Mouse (Mus musculus) midbrain, embryonic 15.5 days (tissue): ENCODE results near the gene Tap1. TPM values are rescaled to one million over a fixed set of nuclear protein-coding genes. Genes with fewer than 3 reads are reported as not detected.
"Not testable (repeated sequence)": the region's sequence is repeated elsewhere in the genome, so short reads cannot be mapped to it uniquely, and the experiment has no call there.

Experiments
- ATAC-seq: fragments of 200-750 bp; cut with Nextera tagmentation; replicated peaks from 2 replicates; pipeline ENCODE4 v1.8.0; 2017; ENCODE audit warnings: moderate TSS enrichment
- H3K27ac ChIP-seq: fragments of 300-500 bp; sonication (generic); 2 replicates; pipeline ENCODE4 v1.5.1; 2015; ENCODE audit warnings: mild to moderate bottlenecking, inconsistent platforms
- H3K27me3 ChIP-seq: fragments of 300-500 bp; sonication (generic); replicated peaks from 2 replicates; pipeline ENCODE4 v1.6.1; 2015; ENCODE audit warnings: inconsistent platforms
- H3K36me3 ChIP-seq: fragments of 300-500 bp; sonication (generic); replicated peaks from 2 replicates; pipeline ENCODE4 v1.6.1; 2015; ENCODE audit warnings: inconsistent platforms
- H3K4me1 ChIP-seq: fragments of 300-500 bp; sonication (generic); 2 replicates; pipeline ENCODE4 v1.6.1; 2015; ENCODE audit warnings: inconsistent platforms
- H3K4me2 ChIP-seq: fragments of 300-500 bp; sonication (generic); 2 replicates; pipeline ENCODE4 v1.6.1; 2015; ENCODE audit warnings: inconsistent platforms, mild to moderate bottlenecking, moderate library complexity
- H3K4me3 ChIP-seq: fragments of 300-500 bp; sonication (generic); 2 replicates; pipeline ENCODE4 v1.5.1; 2015; ENCODE audit warnings: mild to moderate bottlenecking, inconsistent platforms
- H3K9ac ChIP-seq: fragments of 300-500 bp; sonication (generic); 2 replicates; pipeline ENCODE4 v1.6.1; 2015; ENCODE audit warnings: mild to moderate bottlenecking, inconsistent platforms
- H3K9me3 ChIP-seq: fragments of 300-500 bp; sonication (generic); 2 replicates; pipeline ENCODE4 v1.6.1; 2016; ENCODE audit warnings: inconsistent platforms
- WGBS: fragments of 180-500 bp; shearing (Covaris S2); methylation state at CpG from one replicate; pipeline ENCODE4 v1.1.7; 2015; ENCODE audit warnings: mixed read lengths; 5-methylcytosine and 5-hydroxymethylcytosine counted together
- polyA plus RNA-seq: library from polyadenylated mRNA; unstranded; fragments of >200 nt; fragmentation: Nextera tagmentation; extraction: Ambion mirVana; gene quantifications from 2 replicates; pipeline ENCODE4 v1.2.1, GENCODE M21; 2015

Tap1 gene
- polyA plus RNA-seq, 1 experiment from 2014 or later = 2.3 TPM

GRCm38 (mm10) chr17:34208421-34208820 lies 21.1 kb downstream of the Tap1 start:
- no peak for ATAC-seq
- WGBS = 27% methylated on average over 10 of the region's 10 CpGs
- H3K4me2 ChIP-seq = no peak overlapping the region
- no peak overlapping the region for H3K4me3 ChIP-seq
- H3K27me3 ChIP-seq = peaks cover 48% of the 10 kb centered on the region
- no peak overlapping the region for H3K9ac ChIP-seq
- no peaks in the 10 kb centered on the region for H3K9me3 ChIP-seq
- no peak overlapping the region for H3K27ac ChIP-seq
- H3K4me1 ChIP-seq = peaks cover 12% of the 10 kb centered on the region
- H3K36me3 ChIP-seq = no peaks in the 10 kb centered on the region

GRCm38 (mm10) chr17:34209680-34210079 lies 22.3 kb downstream of the Tap1 start:
- H3K27me3 ChIP-seq = peaks cover 50% of the 10 kb centered on the region
- 36% methylated on average over 3 of the region's 3 CpGs for WGBS
- H3K4me3 ChIP-seq = no peak overlapping the region
- no peak overlapping the region for H3K4me2 ChIP-seq
- H3K9ac ChIP-seq = no peak overlapping the region
- H3K36me3 ChIP-seq = no peaks in the 10 kb centered on the region
- H3K27ac ChIP-seq = no peak overlapping the region
- peaks cover 10% of the 10 kb centered on the region for H3K4me1 ChIP-seq
- ATAC-seq = no peak
- H3K9me3 ChIP-seq = no peaks in the 10 kb centered on the region

- ATAC-seq = no peak
- Histone ChIP-seq H3K36me3 (no peaks in the 10 kb centered on the region), H3K4me3 (no peak overlapping the region), H3K9me3 (no peaks in the 10 kb centered on the region), H3K27ac (no peak overlapping the region), H3K27me3 (peaks cover 44% of the 10 kb centered on the region), H3K4me1 (peaks cover 7% of the 10 kb centered on the region; the same call in 1 of the 2 replicates), H3K4me2 (no peak overlapping the region), H3K9ac (no peak overlapping the region)
- WGBS = 76% methylated on average over 3 of the region's 3 CpGs
Observed at GRCm38 (mm10) chr17:34210599-34210998, 23.2 kb downstream of the Tap1 start.

- H3K27me3 ChIP-seq = peaks cover 36% of the 10 kb centered on the region
- H3K36me3 ChIP-seq = no peaks in the 10 kb centered on the region
- no peaks in the 10 kb centered on the region for H3K9me3 ChIP-seq
- H3K9ac ChIP-seq = no peak overlapping the region
- H3K27ac ChIP-seq = no peak overlapping the region
- no peak overlapping the region for H3K4me3 ChIP-seq
- ATAC-seq = no peak
- H3K4me1 ChIP-seq = peaks cover 7% of the 10 kb centered on the region; the same call in 1 of the 2 replicates
- WGBS = 22% methylated on average over 23 of the region's 23 CpGs
- H3K4me2 ChIP-seq = peak overlapping the region; percentile 15; the same call in 1 of the 2 replicates
Observed at GRCm38 (mm10) chr17:34211746-34212365, 24.5 kb downstream of the Tap1 start.

GRCm38 (mm10) chr17:34213936-34214335 lies 26.6 kb downstream of the Tap1 start:
- peaks cover 36% of the 10 kb centered on the region for H3K27me3 ChIP-seq
- ATAC-seq = no peak

GRCm38 (mm10) chr17:34215176-34215575 lies 27.8 kb downstream of the Tap1 start:
- H3K4me3 ChIP-seq = no peak overlapping the region
- H3K27me3 ChIP-seq = peaks cover 36% of the 10 kb centered on the region
- no peaks in the 10 kb centered on the region for H3K9me3 ChIP-seq
- H3K9ac ChIP-seq = no peak overlapping the region
- H3K27ac ChIP-seq = no peak overlapping the region
- no peaks in the 10 kb centered on the region for H3K36me3 ChIP-seq
- 88% methylated on average over 12 of the region's 12 CpGs for WGBS
- no peak for ATAC-seq
- no peak overlapping the region for H3K4me2 ChIP-seq
- H3K4me1 ChIP-seq = peaks cover 7% of the 10 kb centered on the region; the same call in 1 of the 2 replicates

More at GRCm38 (mm10) chr17:34213936-34214335, 26.6 kb downstream of the Tap1 start:
- peak overlapping the region; percentile 28 for H3K4me2 ChIP-seq
- H3K9ac ChIP-seq = no peak overlapping the region
- H3K4me3 ChIP-seq = no peak overlapping the region
- H3K36me3 ChIP-seq = no peaks in the 10 kb centered on the region
- no peak overlapping the region for H3K27ac ChIP-seq
- WGBS = 44% methylated on average over 21 of the region's 21 CpGs
- H3K9me3 ChIP-seq = no peaks in the 10 kb centered on the region
- peaks cover 7% of the 10 kb centered on the region; the same call in 1 of the 2 replicates for H3K4me1 ChIP-seq

GRCm38 (mm10) chr17:34217216-34217928 lies 30.0 kb downstream of the Tap1 start:
- Histone ChIP-seq H3K9ac (no peak overlapping the region), H3K4me2 (no peak overlapping the region), H3K27me3 (peaks cover 24% of the 10 kb centered on the region), H3K27ac (no peak overlapping the region), H3K4me1 (peaks cover 7% of the 10 kb centered on the region; the same call in 1 of the 2 replicates), H3K4me3 (no peak overlapping the region), H3K9me3 (no peaks in the 10 kb centered on the region), H3K36me3 (no peaks in the 10 kb centered on the region)
- ATAC-seq = no peak
- WGBS = 89% methylated on average over 8 of the region's 8 CpGs

- 87% methylated on average over 5 of the region's 5 CpGs for WGBS
- peaks cover 7% of the 10 kb centered on the region; the same call in 1 of the 2 replicates for H3K4me1 ChIP-seq
- no peak overlapping the region for H3K9ac ChIP-seq
- no peak overlapping the region for H3K4me3 ChIP-seq
- H3K36me3 ChIP-seq = no peaks in the 10 kb centered on the region
- no peak overlapping the region for H3K27ac ChIP-seq
- no peaks in the 10 kb centered on the region for H3K9me3 ChIP-seq
- ATAC-seq = no peak
- H3K4me2 ChIP-seq = no peak overlapping the region
- peaks cover 19% of the 10 kb centered on the region for H3K27me3 ChIP-seq
Observed at GRCm38 (mm10) chr17:34217986-34218385, 30.6 kb downstream of the Tap1 start.

- no peak overlapping the region for H3K9ac ChIP-seq
- H3K4me2 ChIP-seq = no peak overlapping the region
- H3K4me1 ChIP-seq = peaks cover 7% of the 10 kb centered on the region; the same call in 1 of the 2 replicates
- no peaks in the 10 kb centered on the region for H3K9me3 ChIP-seq
- no peak overlapping the region for H3K4me3 ChIP-seq
- no peak overlapping the region for H3K27ac ChIP-seq
- H3K36me3 ChIP-seq = no peaks in the 10 kb centered on the region
- no peak for ATAC-seq
- peaks cover 13% of the 10 kb centered on the region for H3K27me3 ChIP-seq
- 74% methylated on average over 11 of the region's 11 CpGs for WGBS
Observed at GRCm38 (mm10) chr17:34218675-34219074, 31.3 kb downstream of the Tap1 start.

GRCm38 (mm10) chr17:34219096-34219495 lies 31.7 kb downstream of the Tap1 start:
- not testable (repeated sequence) for H3K4me2 ChIP-seq, H3K27ac ChIP-seq, H3K4me1 ChIP-seq, H3K4me3 ChIP-seq, H3K36me3 ChIP-seq, H3K27me3 ChIP-seq, ATAC-seq, H3K9me3 ChIP-seq, H3K9ac ChIP-seq
- WGBS = 92% methylated on average over 9 of the region's 11 CpGs

- not testable (repeated sequence) for ATAC-seq, H3K27me3 ChIP-seq, H3K36me3 ChIP-seq, H3K9me3 ChIP-seq, H3K9ac ChIP-seq, H3K4me1 ChIP-seq, H3K4me2 ChIP-seq, H3K27ac ChIP-seq, H3K4me3 ChIP-seq
- 97% methylated on average over 3 of the region's 7 CpGs for WGBS
Observed at GRCm38 (mm10) chr17:34219801-34220200, 32.4 kb downstream of the Tap1 start.

GRCm38 (mm10) chr17:34220401-34220800 lies 33.0 kb downstream of the Tap1 start:
- ATAC-seq, H3K4me2 ChIP-seq, H3K27me3 ChIP-seq, H3K36me3 ChIP-seq, H3K4me3 ChIP-seq, H3K9me3 ChIP-seq, H3K9ac ChIP-seq, H3K27ac ChIP-seq, H3K4me1 ChIP-seq: not testable (repeated sequence)
- 96% methylated on average over 9 of the region's 16 CpGs for WGBS

GRCm38 (mm10) chr17:34224816-34225215 lies 37.5 kb downstream of the Tap1 start:
- Histone ChIP-seq H3K4me3 (no peak overlapping the region), H3K27me3 (no peaks in the 10 kb centered on the region), H3K36me3 (no peaks in the 10 kb centered on the region), H3K9me3 (no peaks in the 10 kb centered on the region), H3K27ac (no peak overlapping the region), H3K4me2 (no peak overlapping the region), H3K4me1 (no peaks in the 10 kb centered on the region), H3K9ac (no peak overlapping the region)
- no peak for ATAC-seq
- 94% methylated on average over 3 of the region's 3 CpGs for WGBS
